Mouse (Mus musculus) MEL (cell line): ENCODE measurements around the gene Cep131. TPM values are rescaled to one million over a fixed set of nuclear protein-coding genes. Genes with fewer than 3 reads are reported as not detected.

Experiments used
- DNase-seq: peaks from one replicate; pipeline ENCODE4 v3.0.0; 2011; ENCODE audit warnings: low read depth, low spot score
- H3K27ac ChIP-seq: 2 replicates; pipeline ENCODE4 v1.5.1; 2012; ENCODE audit warnings: low read depth, mild to moderate bottlenecking, control low read depth, low read length, moderate library complexity; ENCODE audit not compliant: control insufficient read depth
- H3K27me3 ChIP-seq, 2 experiments: fragments of 150-350 bp in 1 of 2; sonication (generic) in 1 of 2; 2 replicates each; pipeline ENCODE4 v1.6.1; 2012; ENCODE audit warnings: low read length in 2 of 2, mild to moderate bottlenecking in 2 of 2, improper control_type of control experiment in 1 of 2, moderate library complexity in 1 of 2; ENCODE audit not compliant: insufficient read depth in 2 of 2, control insufficient read depth in 1 of 2
- H3K36me3 ChIP-seq, 2 experiments: 2 replicates each; pipeline ENCODE4 v1.6.1; 2012 to 2014; ENCODE audit warnings: low read length in 2 of 2, improper control_type of control experiment in 1 of 2, inconsistent platforms in 1 of 2, mild to moderate bottlenecking in 1 of 2; ENCODE audit not compliant: insufficient read depth in 2 of 2, control insufficient read depth in 1 of 2
- H3K4me1 ChIP-seq, 2 experiments: fragments of 150-350 bp in 1 of 2; sonication (generic) in 1 of 2; 2 replicates each; pipeline ENCODE4 v1.6.1; 2012; ENCODE audit warnings: low read length in 2 of 2, improper control_type of control experiment in 1 of 2, mild to moderate bottlenecking in 1 of 2; ENCODE audit not compliant: insufficient read depth in 2 of 2, control insufficient read depth in 1 of 2
- H3K4me3 ChIP-seq, 2 experiments: fragments of 150-350 bp in 1 of 2; sonication (generic) in 1 of 2; 2 replicates each; pipeline ENCODE4 v1.5.1; 2012; ENCODE audit warnings: low read depth in 2 of 2, low read length in 2 of 2, mild to moderate bottlenecking in 2 of 2, moderate library complexity in 2 of 2, control low read depth in 1 of 2, improper control_type of control experiment in 1 of 2; ENCODE audit not compliant: control insufficient read depth in 1 of 2, insufficient read depth in 1 of 2
- H3K79me2 ChIP-seq: 2 replicates; pipeline ENCODE4 v1.6.1; 2012; ENCODE audit warnings: mild to moderate bottlenecking, low read length, moderate library complexity; ENCODE audit not compliant: control insufficient read depth, poor library complexity, insufficient read depth
- H3K9ac ChIP-seq: 2 replicates; pipeline ENCODE4 v1.6.1; 2012; ENCODE audit warnings: low read depth, mild to moderate bottlenecking, control low read depth, low read length, moderate library complexity; ENCODE audit not compliant: control insufficient read depth, poor library complexity, severe bottlenecking
- H3K9me3 ChIP-seq: fragments of 150-350 bp; sonication (generic); replicated peaks from 2 replicates; pipeline ENCODE4 v1.6.1; 2012; ENCODE audit warnings: mild to moderate bottlenecking, low read length, improper control_type of control experiment, moderate library complexity; ENCODE audit not compliant: insufficient read depth
- BHLHE40 ChIP-seq: IDR thresholded peaks from 2 replicates; pipeline ENCODE4 v1.6.1; 2012; ENCODE audit warnings: low read depth, mild to moderate bottlenecking, inconsistent platforms, low read length, improper control_type of control experiment, borderline replicate concordance
- CHD2 ChIP-seq: IDR thresholded peaks from 2 replicates; pipeline ENCODE4 v1.6.1; 2011; ENCODE audit warnings: low read length, improper control_type of control experiment
- CTCF ChIP-seq, 3 experiments: IDR thresholded peaks in 2 of 3; conservative IDR thresholded peaks in 1 of 3; 2 replicates each; pipeline ENCODE4 v1.5.1; 2011 to 2012; ENCODE audit warnings: low read length in 3 of 3, low read depth in 2 of 3, mild to moderate bottlenecking in 2 of 3, improper control_type of control experiment in 1 of 3, inconsistent platforms in 1 of 3, mixed read lengths in 1 of 3, moderate library complexity in 1 of 3; ENCODE audit not compliant: control insufficient read depth in 1 of 3, insufficient read depth in 1 of 3, poor library complexity in 1 of 3, severe bottlenecking in 1 of 3
- ELF1 ChIP-seq: IDR thresholded peaks from 2 replicates; pipeline ENCODE4 v1.6.1; 2014; ENCODE audit warnings: low read depth, mild to moderate bottlenecking, inconsistent platforms, low read length, improper control_type of control experiment, moderate library complexity
- GATA1 ChIP-seq: IDR thresholded peaks from 2 replicates; pipeline ENCODE4 v1.6.1; 2011; ENCODE audit warnings: low read depth, low read length, improper control_type of control experiment
- KAT2A ChIP-seq: conservative IDR thresholded peaks from 2 replicates; pipeline ENCODE4 v1.6.1; 2012; ENCODE audit warnings: low read depth, low read length, improper control_type of control experiment, inconsistent platforms
- MXI1 ChIP-seq: IDR thresholded peaks from 2 replicates; pipeline ENCODE4 v1.6.1; 2011; ENCODE audit warnings: mild to moderate bottlenecking, low read depth, low read length, improper control_type of control experiment
- NELFE ChIP-seq: IDR thresholded peaks from 2 replicates; pipeline ENCODE4 v1.6.1; 2011; ENCODE audit warnings: low read depth, low read length, improper control_type of control experiment
- POLR2AphosphoS5 ChIP-seq: IDR thresholded peaks from 2 replicates; pipeline ENCODE4 v1.6.1; 2012; ENCODE audit warnings: low read depth, borderline replicate concordance, mild to moderate bottlenecking, inconsistent platforms, low read length, moderate library complexity, mixed read lengths
- RAD21 ChIP-seq: IDR thresholded peaks from 2 replicates; pipeline ENCODE4 v1.6.1; 2011; ENCODE audit warnings: mild to moderate bottlenecking, low read depth, low read length, improper control_type of control experiment
- SMC3 ChIP-seq: IDR thresholded peaks from 2 replicates; pipeline ENCODE4 v1.6.1; 2011; ENCODE audit warnings: low read depth, low read length, improper control_type of control experiment
- TCF12 ChIP-seq: IDR thresholded peaks from 2 replicates; pipeline ENCODE4 v1.6.1; 2014; ENCODE audit warnings: low read depth, mild to moderate bottlenecking, inconsistent platforms, low read length, improper control_type of control experiment, moderate library complexity
- UBTF ChIP-seq: IDR thresholded peaks from 2 replicates; pipeline ENCODE4 v1.6.1; 2012; ENCODE audit warnings: low read depth, mild to moderate bottlenecking, inconsistent platforms, low read length, improper control_type of control experiment, moderate library complexity, borderline replicate concordance; ENCODE audit not compliant: insufficient read depth
- ZC3H11A ChIP-seq: IDR thresholded peaks from 2 replicates; pipeline ENCODE4 v1.6.1; 2012; ENCODE audit warnings: low read depth, mild to moderate bottlenecking, inconsistent platforms, low read length, improper control_type of control experiment
- ZNF384 ChIP-seq: IDR thresholded peaks from 2 replicates; pipeline ENCODE4 v1.6.1; 2012; ENCODE audit warnings: low read depth, mild to moderate bottlenecking, inconsistent platforms, low read length, improper control_type of control experiment
- polyA plus RNA-seq, 2 experiments: library from polyadenylated mRNA; stranded (reverse) in 1 of 2; unstranded in 1 of 2; fragments of >175 nt in 1 of 2; fragments of >200 nt in 1 of 2; gene quantifications; 2 replicates each; pipeline versions ENCODE4 v1.2.1 to v1.2.4; 2012; ENCODE audit warnings: low replicate concordance in 2 of 2, low read depth in 1 of 2; ENCODE audit not compliant: insufficient read length in 2 of 2, insufficient read depth in 1 of 2, missing spikeins in 1 of 2
- total RNA-seq: library from RNA; depleted of rRNA; stranded (reverse); fragments of 300-350 nt; gene quantifications from 2 replicates; pipeline ENCODE4 v1.2.3, GENCODE M21; 2012

The Cep131 gene
- total and polyA plus RNA-seq, 3 experiments: 21.6 to 26.6 TPM; not detected in 1

DNA sequence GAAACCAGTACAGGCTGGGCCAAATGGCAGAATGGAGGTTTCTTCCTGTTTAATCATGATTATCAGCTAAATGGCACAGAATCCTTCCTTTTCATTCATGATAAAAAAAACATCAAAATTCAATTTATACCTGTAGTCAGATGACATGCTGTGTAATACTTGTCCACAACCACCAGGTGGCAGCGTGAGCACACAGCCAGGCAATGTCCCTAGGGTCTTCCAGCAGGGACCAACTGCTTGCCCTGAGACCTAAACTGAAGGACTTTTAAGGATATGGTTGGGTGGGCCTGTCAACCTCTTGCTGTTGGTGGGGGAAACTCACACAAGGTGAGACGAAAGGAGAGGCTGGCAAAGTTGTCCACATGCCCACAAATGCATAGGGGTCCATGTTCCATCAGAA lies 24.4 kb upstream of the Cep131 start:
- peak; percentile 68 for DNase-seq
- Histone ChIP-seq H3K9me3 (no peaks in the 10 kb centered on the region), H3K79me2 (no peaks in the 10 kb centered on the region; the same call in 1 of the 2 replicates), H3K4me3 (no peak overlapping the region)
- TF ChIP-seq KAT2A (no peak), SMC3 (peak; percentile 94), RAD21 (peak; percentile 87), CTCF (IDR thresholded peaks at IDR 0.05 in 2 of 3, conservative IDR thresholded peaks at IDR 0.05 in 1 of 3; ENCODE audit: control insufficient read depth in 1 of 3, insufficient read depth in 1 of 3, low read depth in 2 of 3, low read length in 3 of 3, poor library complexity in 1 of 3, severe bottlenecking in 1 of 3) (peak; percentile 88 to 96 (median 95)), GATA1 (no peak), ZC3H11A (peak; percentile 78)
- TF ChIP-seq, all 39 proteins: peak for 4
- no peak overlapping the region for H3K9ac ChIP-seq
- H3K27me3 ChIP-seq: no peaks in the 10 kb centered on the region
- H3K36me3 ChIP-seq: peaks cover 0 to 3% of the 10 kb centered on the region in 2 experiments; a peak in 1 of 4 replicates
- H3K4me1 ChIP-seq: no peaks in the 10 kb centered on the region
- H3K27ac ChIP-seq: no peak overlapping the region

DNA sequence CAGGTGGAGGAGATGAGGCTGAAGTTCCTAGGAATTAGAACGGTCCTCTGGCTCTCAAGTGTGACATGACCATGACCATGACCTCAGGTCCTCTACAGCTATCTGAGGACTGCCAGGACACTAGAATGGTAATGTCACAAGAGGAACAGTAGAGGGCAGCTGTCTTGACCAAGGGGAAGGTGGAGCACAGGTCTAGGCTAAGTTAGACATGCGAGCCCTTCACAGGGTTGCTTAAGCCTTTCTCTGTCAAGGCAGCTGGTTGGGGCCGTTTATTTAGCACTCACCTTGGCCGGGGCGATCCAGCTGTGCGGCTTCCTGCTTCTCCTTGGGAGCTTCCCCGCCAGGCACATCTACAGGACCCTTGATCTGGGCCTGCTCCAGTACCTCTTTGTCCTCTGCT lies 23.9 kb upstream of the Cep131 start:
- Histone ChIP-seq H3K79me2 (no peaks in the 10 kb centered on the region; the same call in 1 of the 2 replicates), H3K27ac (no peak overlapping the region), H3K27me3 (no peaks in the 10 kb centered on the region), H3K4me3 (no peak overlapping the region), H3K9me3 (no peaks in the 10 kb centered on the region), H3K9ac (no peak overlapping the region), H3K36me3 (peaks cover 0 to 3% of the 10 kb centered on the region in 2 experiments; a peak in 1 of 4 replicates), H3K4me1 (no peaks in the 10 kb centered on the region)
- TF ChIP-seq CTCF (IDR thresholded peaks at IDR 0.05 in 2 of 3, conservative IDR thresholded peaks at IDR 0.05 in 1 of 3; ENCODE audit: control insufficient read depth in 1 of 3, insufficient read depth in 1 of 3, low read depth in 2 of 3, low read length in 3 of 3, poor library complexity in 1 of 3, severe bottlenecking in 1 of 3) (peak; percentile 11 to 48 (median 26); a peak in 3 of 6 replicates), SMC3 (peak; percentile 32), UBTF (no peak)
- peak; percentile 35 for DNase-seq

DNA sequence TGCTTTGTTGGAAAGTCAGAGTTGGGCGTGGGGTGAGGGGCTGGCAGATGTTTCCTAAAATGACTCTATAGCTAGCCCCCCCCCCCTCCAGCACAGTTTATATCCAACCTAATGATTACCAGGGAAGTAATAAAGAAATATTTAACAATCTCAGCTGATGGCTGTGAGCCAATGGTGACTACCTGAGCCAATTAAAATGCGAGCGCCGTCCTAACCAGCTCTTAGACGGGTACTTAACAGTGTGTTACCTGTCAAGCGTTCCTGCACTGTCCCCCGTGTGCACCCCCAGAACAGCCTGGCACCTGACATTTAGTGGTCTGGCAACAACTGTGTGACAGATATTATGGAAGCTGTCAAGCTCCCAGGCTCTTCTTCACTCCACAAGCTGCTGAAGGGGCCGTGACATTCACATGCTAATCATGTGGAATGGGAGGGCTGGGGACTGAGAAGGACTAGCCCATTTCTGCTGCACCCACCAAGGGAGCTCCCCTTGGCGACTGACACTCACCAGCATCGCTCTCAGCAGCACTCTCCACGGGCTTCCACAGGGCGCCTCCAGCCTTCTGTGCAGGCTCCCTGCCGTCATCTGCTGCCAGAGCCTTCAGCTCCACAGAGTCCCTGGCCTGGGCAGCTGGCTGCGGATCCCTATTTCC lies 23.1 kb upstream of the Cep131 start:
- no peaks in the 10 kb centered on the region for H3K27me3 ChIP-seq
- H3K27ac ChIP-seq: no peak overlapping the region
- DNase-seq: no peak
- no peaks in the 10 kb centered on the region for H3K4me1 ChIP-seq
- no peaks in the 10 kb centered on the region; the same call in 1 of the 2 replicates for H3K79me2 ChIP-seq
- H3K4me3 ChIP-seq: no peak overlapping the region
- no peak overlapping the region for H3K9ac ChIP-seq
- peaks cover 0 to 3% of the 10 kb centered on the region in 2 experiments; a peak in 1 of 4 replicates for H3K36me3 ChIP-seq
- H3K9me3 ChIP-seq: no peaks in the 10 kb centered on the region
- TF ChIP-seq BHLHE40 (no peak), ZNF384 (no peak), NELFE (no peak), MXI1 (no peak), CHD2 (no peak), TCF12 (no peak), POLR2AphosphoS5 (no peak), ELF1 (no peak)
- TF ChIP-seq, all 39 proteins: peak for 0
